Mouse (Mus musculus) gastrocnemius, postnatal 4 days (tissue): ENCODE measurements around the gene Gm44790. TPM values are rescaled to one million over a fixed set of nuclear protein-coding genes. Genes with fewer than 3 reads are reported as not detected.

Experiments
- total RNA-seq, 2 experiments: library from RNA; stranded (reverse); gene quantifications; 2 replicates each; pipeline ENCODE4 v1.2.3; 2021

Gm44790 gene
- total RNA-seq, 2 experiments from 2014 or later: not detected

Other genes with a start within 250 kb of the Gm44790 start
- gene Tgfa, start 231.4 kb upstream of the Gm44790 start, total RNA-seq: under 1 TPM; 0.29 TPM
- 10 to 100 TPM; 47.8 to 50.2 TPM for gene Fam136a, start 61.0 kb upstream of the Gm44790 start, total RNA-seq
- gene Snrpg, start 55.4 kb upstream of the Gm44790 start, total RNA-seq: 100 to 1,000 TPM in 1 of 2 experiments, 10 to 100 TPM in 1; 97.3 to 118 TPM
- gene Pcyox1, start 29.5 kb upstream of the Gm44790 start, total RNA-seq: 10 to 100 TPM; 84.7 to 88.8 TPM
- 10 to 100 TPM; 61.3 to 77.4 TPM for gene Tia1, start 22.4 kb upstream of the Gm44790 start, total RNA-seq
- 10 to 100 TPM; 11.3 to 12.4 TPM for gene C87436, start 11.7 kb downstream of the Gm44790 start, total RNA-seq
- gene Pcbp1, start 99.7 kb downstream of the Gm44790 start, total RNA-seq: 100 to 1,000 TPM; 235 to 247 TPM
- gene Asprv1, start 201.5 kb downstream of the Gm44790 start, total RNA-seq: under 1 TPM; 0.42 to 0.67 TPM
- gene Mxd1, start 242.5 kb downstream of the Gm44790 start, total RNA-seq: 1 to 10 TPM; 6.7 to 9.8 TPM